Mouse (Mus musculus) embryonic facial prominence, embryonic 11.5 days (tissue): ENCODE results near the gene Gm10961. TPM values are rescaled to one million over a fixed set of nuclear protein-coding genes. Genes with fewer than 3 reads are reported as not detected.

Experiments used
- ATAC-seq: fragments of 200-750 bp; cut with Nextera tagmentation; replicated peaks from 2 replicates; pipeline ENCODE4 v1.8.0; 2017; ENCODE audit warnings: low read depth; ENCODE audit not compliant: insufficient number of reproducible peaks, low FRiP score, low TSS enrichment
- DNase-seq: peaks from one replicate; pipeline ENCODE4 v3.0.0-alpha.2; 2015; ENCODE audit warnings: low spot score
- H3K27ac ChIP-seq: fragments of 300-500 bp; sonication (generic); replicated peaks from 2 replicates; pipeline ENCODE4 v1.5.1; 2014; ENCODE audit warnings: mild to moderate bottlenecking, low read depth, low read length, control low read depth
- H3K27me3 ChIP-seq: fragments of 300-500 bp; sonication (generic); 2 replicates; pipeline ENCODE4 v1.6.1; 2014; ENCODE audit warnings: mild to moderate bottlenecking, low read length, moderate library complexity, mixed read lengths; ENCODE audit not compliant: control insufficient read depth, insufficient read depth
- H3K36me3 ChIP-seq: fragments of 300-500 bp; sonication (generic); replicated peaks from 2 replicates; pipeline ENCODE4 v1.6.1; 2014; ENCODE audit warnings: low read depth, mild to moderate bottlenecking, low read length, moderate library complexity, mixed read lengths; ENCODE audit not compliant: control insufficient read depth, insufficient read depth
- H3K4me1 ChIP-seq: fragments of 300-500 bp; sonication (generic); 2 replicates; pipeline ENCODE4 v1.6.1; 2014; ENCODE audit warnings: low read length, mixed read lengths; ENCODE audit not compliant: control insufficient read depth, insufficient read depth
- H3K4me2 ChIP-seq: fragments of 300-500 bp; sonication (generic); 2 replicates; pipeline ENCODE4 v1.6.1; 2014; ENCODE audit warnings: low read depth, mild to moderate bottlenecking, control low read depth, low read length, moderate library complexity
- H3K4me3 ChIP-seq: fragments of 300-500 bp; sonication (generic); 2 replicates; pipeline ENCODE4 v1.5.1; 2014; ENCODE audit warnings: low read depth, low read length, control low read depth
- H3K9ac ChIP-seq: fragments of 300-500 bp; sonication (generic); replicated peaks from 2 replicates; pipeline ENCODE4 v1.6.1; 2014; ENCODE audit warnings: mild to moderate bottlenecking, control low read depth, low read length
- H3K9me3 ChIP-seq: fragments of 300-500 bp; sonication (generic); replicated peaks from 2 replicates; pipeline ENCODE4 v1.6.1; 2016; ENCODE audit warnings: mild to moderate bottlenecking, low read length, inconsistent platforms, mixed read lengths; ENCODE audit not compliant: control insufficient read depth
- WGBS: fragments of 180-500 bp; shearing (Covaris S2); extraction: QIAGEN DNeasy Blood & Tissue Kit; methylation state at CpG from one replicate; pipeline ENCODE4 v1.1.7; 2014; 5-methylcytosine and 5-hydroxymethylcytosine counted together
- polyA plus RNA-seq: library from polyadenylated mRNA; unstranded; fragments of >200 nt; fragmentation: Nextera tagmentation; extraction: Ambion mirVana; gene quantifications from 2 replicates; pipeline ENCODE4 v1.2.1, GENCODE M21; 2014

Gm10961 gene
- polyA plus RNA-seq, result not detected in 2 replicates

DNA sequence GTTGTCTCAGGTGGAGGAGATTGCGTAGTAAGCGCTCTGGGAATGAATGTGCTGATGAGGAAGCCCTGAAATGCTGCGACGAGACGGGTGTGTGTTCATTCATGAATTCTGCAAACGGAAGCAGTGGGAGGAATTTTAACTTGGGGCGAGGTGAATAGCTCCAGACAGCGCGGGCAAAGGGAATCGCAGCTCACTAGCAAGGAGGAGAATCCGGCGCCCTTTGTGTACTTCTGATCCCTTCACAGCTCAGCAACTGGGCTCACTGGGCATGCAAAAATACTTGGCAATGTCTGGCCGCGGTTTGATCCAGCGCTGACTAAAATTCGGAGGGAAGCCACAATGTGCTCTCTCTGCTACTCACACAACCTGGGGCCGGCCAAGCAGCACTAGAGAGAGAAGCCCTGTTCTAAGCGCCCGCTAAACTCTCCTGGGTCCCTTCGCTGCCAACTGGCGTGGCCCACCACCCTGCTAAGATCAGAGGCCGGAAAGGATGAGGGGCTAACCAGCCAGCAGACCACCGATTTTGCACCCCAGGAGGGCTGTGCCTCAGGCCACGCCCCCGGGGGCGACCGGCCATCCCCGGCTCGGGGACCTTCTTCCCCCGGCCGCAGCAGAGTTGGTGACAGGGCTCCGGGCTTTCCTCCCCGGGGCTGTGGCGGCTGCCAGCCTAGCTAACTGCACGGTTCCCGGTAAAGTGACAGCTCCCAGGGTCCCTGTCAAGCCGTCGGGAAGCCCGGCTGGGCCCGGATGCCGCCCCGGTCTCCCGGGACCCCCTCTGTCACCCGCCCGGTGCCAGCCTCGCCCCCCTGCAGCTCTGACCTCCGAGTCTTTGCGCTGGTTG lies at the start of gene Gm10961:
TSS of gene Gm10961 (plus strand) at position 641 of the 841 bp plus-strand sequence.
- DNase-seq, result peak; percentile 52

DNA sequence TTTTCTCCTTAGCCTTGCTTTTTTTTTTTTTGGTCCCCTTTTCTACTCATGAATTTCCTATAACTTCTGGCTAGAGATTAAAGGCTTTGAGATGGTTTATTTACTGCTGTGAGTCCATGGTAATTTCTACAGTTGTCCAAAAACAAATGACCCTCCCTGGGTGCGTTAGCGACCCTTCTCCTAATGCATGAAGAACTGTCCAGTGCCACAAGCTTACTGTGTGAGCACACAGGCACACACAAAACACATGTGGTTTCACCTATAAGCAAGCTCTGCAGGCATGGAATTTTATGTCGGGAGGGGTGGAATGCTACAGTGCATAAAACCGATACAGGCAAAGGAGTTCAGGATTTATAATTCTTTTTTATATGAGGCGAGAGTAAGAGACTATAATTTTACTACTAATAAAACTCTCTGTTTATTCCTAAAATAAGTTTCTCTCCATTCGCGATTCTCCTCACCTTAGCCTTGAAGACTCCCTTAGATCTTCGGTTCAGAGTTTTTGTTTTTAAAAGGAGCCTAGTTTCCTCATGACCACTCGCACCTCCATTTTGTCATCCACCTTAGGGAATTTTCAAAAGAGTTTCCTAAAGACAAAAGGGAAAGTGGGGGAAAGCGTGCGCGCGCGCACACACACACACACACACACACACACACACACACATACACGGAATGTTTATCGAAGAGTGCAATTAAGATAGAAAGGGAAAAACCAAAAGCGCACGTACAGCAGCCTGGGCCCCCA lies 48.8 kb upstream of the Gm10961 start:
- Histone ChIP-seq H3K36me3 (no peaks in the 10 kb centered on the region), H3K27ac (peak overlapping the region; percentile 43), H3K4me3 (peak overlapping the region; percentile 38), H3K9ac (peak overlapping the region; percentile 61), H3K27me3 (peaks cover 28% of the 10 kb centered on the region), H3K9me3 (no peaks in the 10 kb centered on the region), H3K4me2 (peak overlapping the region; percentile 74), H3K4me1 (peaks cover 5% of the 10 kb centered on the region)
- no peak for ATAC-seq
- 2% methylated on average over 18 of the region's 18 CpGs for WGBS
- DNase-seq, result no peak

More for the DNA sequence above, at the start of gene Gm10961:
- peak; percentile 61 for ATAC-seq
- H3K4me3 ChIP-seq, result peak within 1 kb of the TSS; percentile 99
- no peaks in the 10 kb centered on the region for H3K9me3 ChIP-seq
- H3K36me3 ChIP-seq, result peaks cover 2% of the 10 kb centered on the region; the same call in 1 of the 2 replicates
- H3K4me1 ChIP-seq, result no peaks in the 10 kb centered on the region
- H3K27me3 ChIP-seq, result no peaks in the 10 kb centered on the region
- peak within 1 kb of the TSS; percentile 57 for H3K4me2 ChIP-seq
- H3K27ac ChIP-seq, result peak within 1 kb of the TSS; percentile 88
- WGBS, result under 1% methylated on average over 45 of the region's 48 CpGs
- peak within 1 kb of the TSS; percentile 97 for H3K9ac ChIP-seq

DNA sequence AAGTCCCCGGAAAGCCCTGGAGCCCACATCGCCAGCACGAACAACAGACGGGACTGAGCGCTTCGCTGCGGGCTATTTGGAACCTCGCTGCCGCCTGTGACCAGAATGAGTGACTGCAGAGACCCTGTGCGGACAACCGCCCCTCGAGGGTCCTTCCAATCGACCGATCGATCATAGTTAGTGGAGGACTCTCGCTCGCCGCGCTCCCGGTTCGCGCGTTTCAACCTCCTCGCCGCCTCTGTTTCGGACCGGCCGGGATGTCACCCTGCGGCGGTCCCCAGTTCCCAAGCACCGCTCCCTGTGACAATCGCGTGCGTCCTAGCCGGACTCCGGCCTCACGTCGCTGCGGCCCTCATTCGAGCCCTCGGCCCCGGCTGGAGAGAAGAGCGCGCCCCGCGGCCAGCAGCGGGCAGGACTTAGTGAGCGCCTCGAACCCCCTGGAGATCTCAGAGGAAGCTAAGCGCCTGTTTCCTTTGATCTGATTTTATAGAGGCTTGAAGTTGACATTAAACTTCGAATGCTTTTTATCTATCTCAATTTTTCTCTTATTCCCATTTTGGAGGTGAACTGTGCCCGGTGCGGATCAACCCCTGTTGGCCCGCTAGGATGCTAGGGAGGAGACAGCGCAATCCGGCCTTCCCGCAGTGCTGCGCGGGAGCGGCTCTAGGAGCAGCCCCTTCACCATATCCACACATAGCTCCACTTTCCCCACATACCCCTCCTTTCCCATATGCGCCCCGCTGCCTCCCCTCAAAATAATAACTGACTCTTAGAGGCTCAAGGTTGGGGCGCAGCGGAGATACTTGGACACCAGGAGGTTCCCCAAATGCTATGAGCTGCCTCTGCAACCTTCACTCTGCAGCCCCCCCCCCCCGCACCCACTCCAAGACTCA lies 48.0 kb upstream of the Gm10961 start:
- H3K4me2 ChIP-seq, result peak overlapping the region; percentile 74
- peak overlapping the region; percentile 61 for H3K9ac ChIP-seq
- H3K36me3 ChIP-seq, result no peaks in the 10 kb centered on the region
- H3K4me3 ChIP-seq, result peak overlapping the region; percentile 38
- WGBS, result under 1% methylated on average over 65 of the region's 65 CpGs
- ATAC-seq (0 out of 2 replicates have a peak, but pooled peaks have one; percentile 6), DNase-seq (peak; percentile 52)
- H3K27me3 ChIP-seq, result peaks cover 29% of the 10 kb centered on the region
- peak overlapping the region; percentile 43 for H3K27ac ChIP-seq
- peaks cover 5% of the 10 kb centered on the region for H3K4me1 ChIP-seq
- H3K9me3 ChIP-seq, result no peaks in the 10 kb centered on the region

DNA sequence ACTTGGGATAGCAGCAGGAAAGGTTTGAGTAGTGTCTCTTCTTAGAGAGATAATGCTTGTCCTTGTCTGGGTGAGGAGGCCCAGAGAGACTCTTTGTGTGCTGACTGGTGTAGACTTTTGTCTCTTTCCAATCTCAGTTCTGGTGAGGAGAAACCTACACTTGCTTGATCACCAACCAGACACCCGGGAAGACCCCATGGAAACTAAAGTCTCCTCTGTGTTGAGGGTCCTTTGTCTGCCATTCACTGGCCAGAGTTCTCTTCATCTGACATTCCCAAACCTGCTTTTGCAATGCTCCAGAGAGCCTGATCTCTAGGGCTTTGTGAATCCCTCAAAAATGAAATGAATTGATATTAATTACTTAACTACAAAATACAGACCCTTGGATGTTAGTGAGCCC lies 47.2 kb upstream of the Gm10961 start:
- no peak overlapping the region for H3K4me3 ChIP-seq
- H3K4me2 ChIP-seq, result no peak overlapping the region
- no peak overlapping the region for H3K9ac ChIP-seq
- H3K27me3 ChIP-seq, result peaks cover 30% of the 10 kb centered on the region
- no peak for ATAC-seq
- H3K9me3 ChIP-seq, result no peaks in the 10 kb centered on the region
- peaks cover 5% of the 10 kb centered on the region for H3K4me1 ChIP-seq
- H3K27ac ChIP-seq, result no peak overlapping the region; the same call in 1 of the 2 replicates
- 0% methylated on average over 1 of the region's 1 CpGs for WGBS
- H3K36me3 ChIP-seq, result no peaks in the 10 kb centered on the region
- DNase-seq, result no peak

DNA sequence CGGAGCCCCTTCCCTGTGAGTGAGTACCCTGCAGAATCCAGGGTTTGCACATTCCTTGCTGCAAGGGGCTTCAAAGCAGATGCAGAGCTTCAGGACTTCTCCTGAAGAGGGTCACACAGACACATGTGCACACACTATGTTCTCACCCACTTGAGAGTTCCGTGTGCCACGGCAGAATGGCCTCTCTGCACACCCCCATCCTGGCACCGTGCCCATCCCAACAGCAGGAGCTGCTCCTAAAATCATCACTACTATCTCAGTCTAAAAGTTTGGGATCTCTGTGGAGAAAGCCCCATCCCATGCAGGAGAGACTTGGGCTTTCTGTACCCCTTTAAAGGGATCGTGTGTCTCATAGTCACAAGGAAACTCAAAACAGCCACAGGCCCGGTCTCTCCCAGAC lies 44.6 kb upstream of the Gm10961 start:
- no peak for ATAC-seq
- Histone ChIP-seq H3K27ac (no peak overlapping the region), H3K4me1 (peaks cover 5% of the 10 kb centered on the region), H3K4me2 (no peak overlapping the region), H3K27me3 (peaks cover 24% of the 10 kb centered on the region), H3K9me3 (no peaks in the 10 kb centered on the region), H3K9ac (no peak overlapping the region), H3K36me3 (no peaks in the 10 kb centered on the region), H3K4me3 (no peak overlapping the region)
- DNase-seq, result no peak
- 70% methylated on average over 6 of the region's 6 CpGs for WGBS

DNA sequence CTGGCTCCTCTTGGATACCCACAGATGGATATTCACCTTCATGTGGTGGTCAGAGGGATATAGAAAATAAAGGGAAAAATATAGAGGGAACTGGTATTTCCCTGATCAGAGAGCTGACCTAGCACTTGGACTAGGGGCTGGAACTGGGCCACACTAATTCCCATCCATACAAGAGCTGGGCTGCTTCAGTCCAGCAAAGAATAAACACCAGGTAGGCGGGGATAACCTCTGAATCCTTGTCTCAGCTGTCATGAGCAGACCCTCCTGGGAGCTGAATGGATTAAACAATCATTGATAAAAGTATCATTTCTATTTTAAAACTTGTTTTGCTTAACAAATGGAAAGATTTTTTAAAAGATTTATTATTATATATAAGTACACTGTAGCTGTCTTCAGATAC lies 39.5 kb upstream of the Gm10961 start:
- Histone ChIP-seq H3K4me2 (no peak overlapping the region), H3K9me3 (no peaks in the 10 kb centered on the region), H3K4me1 (no peaks in the 10 kb centered on the region; the same call in 1 of the 2 replicates), H3K36me3 (no peaks in the 10 kb centered on the region), H3K27me3 (peaks cover 27% of the 10 kb centered on the region), H3K4me3 (no peak overlapping the region), H3K9ac (no peak overlapping the region), H3K27ac (no peak overlapping the region)
- DNase-seq, result no peak
- WGBS, result 43% methylated on average over 1 of the region's 1 CpGs
- no peak for ATAC-seq

DNA sequence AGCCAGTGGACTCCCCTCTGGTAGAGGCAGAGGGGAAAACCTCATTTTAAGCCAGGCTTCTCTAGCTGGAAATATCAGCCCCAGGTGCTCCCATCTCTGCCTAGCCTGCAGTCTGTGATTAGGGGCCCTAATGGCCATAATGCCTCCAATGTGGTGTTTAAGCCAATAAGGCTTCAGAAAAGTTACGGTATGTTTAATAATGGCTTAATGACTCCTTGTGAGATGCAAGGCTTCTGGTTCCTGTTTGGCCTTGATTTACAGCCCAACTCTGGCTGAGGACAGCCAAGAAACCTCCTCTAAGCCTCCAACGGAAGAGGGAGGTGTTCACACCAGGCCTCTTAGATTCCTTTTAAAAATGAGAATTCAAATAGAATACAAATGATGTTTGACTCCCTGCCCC lies 37.5 kb upstream of the Gm10961 start:
- H3K4me1 ChIP-seq, result no peaks in the 10 kb centered on the region; the same call in 1 of the 2 replicates
- 39% methylated on average over 2 of the region's 2 CpGs for WGBS
- no peak for ATAC-seq

More for the DNA sequence above, 37.5 kb upstream of the Gm10961 start:
- Histone ChIP-seq H3K27ac (no peak overlapping the region), H3K4me3 (no peak overlapping the region), H3K4me2 (no peak overlapping the region), H3K9ac (no peak overlapping the region; the same call in 1 of the 2 replicates), H3K9me3 (no peaks in the 10 kb centered on the region), H3K27me3 (peaks cover 35% of the 10 kb centered on the region), H3K36me3 (no peaks in the 10 kb centered on the region)
- DNase-seq, result no peak
